Mouse (Mus musculus) CH12.LX (cell line): ENCODE measurements at regions not wholly inside any gene's neighbourhood (a gene's known extent, or its start where the extent isn't known, plus 50 kb on each side); places are given as distances from the start of the nearest gene placed in this dataset.

ENCODE experiments used
- DNase-seq: peaks from one replicate; pipeline ENCODE4 v3.0.0-alpha.2; 2013; ENCODE audit errors: extremely low read depth
- H3K27ac ChIP-seq: 2 replicates; pipeline ENCODE4 v1.5.1; 2012; ENCODE audit warnings: low read depth, mild to moderate bottlenecking, control low read depth, moderate library complexity; ENCODE audit not compliant: insufficient read depth
- H3K27me3 ChIP-seq: replicated peaks from 2 replicates; pipeline ENCODE3; 2012; ENCODE audit warnings: inconsistent platforms
- H3K36me3 ChIP-seq, 2 experiments: replicated peaks in 1 of 2; 2 replicates each; pipeline versions ENCODE3 to v1.6.1; 2012; ENCODE audit warnings: inconsistent platforms in 1 of 2, low read length in 1 of 2, mild to moderate bottlenecking in 1 of 2, mixed read lengths in 1 of 2, moderate library complexity in 1 of 2; ENCODE audit not compliant: control insufficient read depth in 1 of 2, insufficient read depth in 1 of 2
- H3K4me1 ChIP-seq, 2 experiments: 2 replicates each; pipeline ENCODE4 v1.6.1; 2012; ENCODE audit warnings: inconsistent platforms in 1 of 2, moderate library complexity in 1 of 2; ENCODE audit not compliant: insufficient read depth in 2 of 2, control insufficient read depth in 1 of 2
- H3K4me2 ChIP-seq: 2 replicates; pipeline ENCODE4 v1.6.1; 2012; ENCODE audit warnings: low read depth, mild to moderate bottlenecking, control low read depth; ENCODE audit not compliant: poor library complexity, insufficient read depth, severe bottlenecking
- H3K4me3 ChIP-seq, 3 experiments: fragments of 150-350 bp in 1 of 3; sonication (generic) in 1 of 3; replicated peaks in 1 of 3; 2 replicates each; pipeline versions ENCODE3 to v1.5.1; 2011 to 2012; ENCODE audit warnings: low read depth in 2 of 3, low read length in 2 of 3, mild to moderate bottlenecking in 2 of 3, moderate library complexity in 2 of 3, control low read depth in 1 of 3, improper control_type of control experiment in 1 of 3, inconsistent platforms in 1 of 3, mixed read lengths in 1 of 3; ENCODE audit not compliant: poor library complexity in 1 of 3
- H3K79me2 ChIP-seq: replicated peaks from 2 replicates; pipeline ENCODE4 v1.6.1; 2012; ENCODE audit warnings: mild to moderate bottlenecking, moderate library complexity; ENCODE audit not compliant: control insufficient read depth, poor library complexity, insufficient read depth, severe bottlenecking; ENCODE audit errors: extremely low read depth
- H3K9ac ChIP-seq: 2 replicates; pipeline ENCODE4 v1.6.1; 2012; ENCODE audit warnings: low read depth, mild to moderate bottlenecking, control low read depth, moderate library complexity; ENCODE audit not compliant: insufficient read depth
- H3K9me3 ChIP-seq: replicated peaks from 2 replicates; pipeline ENCODE3; 2012; ENCODE audit warnings: low read length, inconsistent platforms, mixed read lengths
- BHLHE40 ChIP-seq: IDR thresholded peaks from 2 replicates; pipeline ENCODE4 v1.6.1; 2011; ENCODE audit warnings: mild to moderate bottlenecking, low read depth, low read length, improper control_type of control experiment
- CHD1 ChIP-seq: IDR thresholded peaks from 2 replicates; pipeline ENCODE4 v1.6.1; 2012; ENCODE audit warnings: low read depth, low read length, improper control_type of control experiment, inconsistent platforms
- CHD2 ChIP-seq: IDR thresholded peaks from 2 replicates; pipeline ENCODE4 v1.6.1; 2011; ENCODE audit warnings: low read length, improper control_type of control experiment
- CTCF ChIP-seq, 2 experiments: IDR thresholded peaks in 1 of 2; conservative IDR thresholded peaks in 1 of 2; 2 replicates each; pipeline ENCODE4 v1.5.1; 2011 to 2012; ENCODE audit warnings: low read depth in 2 of 2, low read length in 2 of 2, improper control_type of control experiment in 1 of 2, inconsistent platforms in 1 of 2, mild to moderate bottlenecking in 1 of 2, moderate library complexity in 1 of 2
- E2F4 ChIP-seq: IDR thresholded peaks from 2 replicates; pipeline ENCODE4 v1.6.1; 2011; ENCODE audit warnings: low read depth, low read length, improper control_type of control experiment; ENCODE audit not compliant: insufficient replicate concordance
- ELF1 ChIP-seq: IDR thresholded peaks from 2 replicates; pipeline ENCODE4 v1.6.1; 2014; ENCODE audit warnings: low read depth, mild to moderate bottlenecking, inconsistent platforms, low read length, improper control_type of control experiment
- EP300 ChIP-seq: IDR thresholded peaks from 2 replicates; pipeline ENCODE4 v1.6.1; 2011; ENCODE audit warnings: low read length, improper control_type of control experiment
- ETS1 ChIP-seq: conservative IDR thresholded peaks from 2 replicates; pipeline ENCODE4 v1.6.1; 2012; ENCODE audit warnings: low read depth, mild to moderate bottlenecking, inconsistent platforms, low read length, improper control_type of control experiment, moderate library complexity
- GABPA ChIP-seq: IDR thresholded peaks from 2 replicates; pipeline ENCODE4 v1.6.1; 2012; ENCODE audit warnings: low read depth, low read length, improper control_type of control experiment, inconsistent platforms; ENCODE audit not compliant: insufficient replicate concordance
- HCFC1 ChIP-seq: IDR thresholded peaks from 2 replicates; pipeline ENCODE4 v1.6.1; 2012; ENCODE audit warnings: low read depth, mild to moderate bottlenecking, inconsistent platforms, low read length, improper control_type of control experiment
- IRF4 ChIP-seq: IDR thresholded peaks from 2 replicates; pipeline ENCODE4 v1.6.1; 2014; ENCODE audit warnings: low read depth, mild to moderate bottlenecking, inconsistent platforms, low read length, improper control_type of control experiment
- JUN ChIP-seq: IDR thresholded peaks from 2 replicates; pipeline ENCODE4 v1.6.1; 2011; ENCODE audit warnings: low read depth, mild to moderate bottlenecking, low read length, improper control_type of control experiment, moderate library complexity; ENCODE audit not compliant: insufficient read depth
- JUND ChIP-seq: conservative IDR thresholded peaks from 2 replicates; pipeline ENCODE4 v1.6.1; 2011; ENCODE audit warnings: low read depth, low read length, improper control_type of control experiment
- KAT2A ChIP-seq: IDR thresholded peaks from 2 replicates; pipeline ENCODE4 v1.6.1; 2012; ENCODE audit warnings: low read length, improper control_type of control experiment, inconsistent platforms; ENCODE audit not compliant: insufficient replicate concordance
- MAFK ChIP-seq: IDR thresholded peaks from 2 replicates; pipeline ENCODE4 v1.6.1; 2011; ENCODE audit warnings: low read length, improper control_type of control experiment; ENCODE audit not compliant: insufficient replicate concordance
- MAX ChIP-seq: IDR thresholded peaks from 2 replicates; pipeline ENCODE4 v1.6.1; 2011; ENCODE audit warnings: low read length, improper control_type of control experiment
- MAZ ChIP-seq: IDR thresholded peaks from 2 replicates; pipeline ENCODE4 v1.6.1; 2012; ENCODE audit warnings: low read depth, mild to moderate bottlenecking, inconsistent platforms, low read length, improper control_type of control experiment, moderate library complexity
- MEF2A ChIP-seq: IDR thresholded peaks from 2 replicates; pipeline ENCODE4 v1.6.1; 2014; ENCODE audit warnings: low read depth, mild to moderate bottlenecking, inconsistent platforms, low read length, improper control_type of control experiment, borderline replicate concordance
- MXI1 ChIP-seq: IDR thresholded peaks from 2 replicates; pipeline ENCODE4 v1.6.1; 2011; ENCODE audit warnings: mild to moderate bottlenecking, low read depth, low read length, improper control_type of control experiment
- MYC ChIP-seq: IDR thresholded peaks from 2 replicates; pipeline ENCODE4 v1.6.1; 2011; ENCODE audit warnings: low read depth, mild to moderate bottlenecking, improper control_type of control experiment, low read length
- NELFE ChIP-seq: IDR thresholded peaks from 2 replicates; pipeline ENCODE4 v1.6.1; 2011; ENCODE audit warnings: low read depth, low read length, improper control_type of control experiment
- NRF1 ChIP-seq: IDR thresholded peaks from 2 replicates; pipeline ENCODE4 v1.6.1; 2014; ENCODE audit warnings: low read depth, mild to moderate bottlenecking, inconsistent platforms, low read length, improper control_type of control experiment, moderate library complexity
- PAX5 ChIP-seq: IDR thresholded peaks from 2 replicates; pipeline ENCODE4 v1.6.1; 2012; ENCODE audit warnings: low read length, inconsistent platforms, mixed read lengths
- POLR2A ChIP-seq: IDR thresholded peaks from 2 replicates; pipeline ENCODE4 v1.6.1; 2011; ENCODE audit warnings: low read depth, mild to moderate bottlenecking, improper control_type of control experiment, low read length
- POLR2AphosphoS2 ChIP-seq: IDR thresholded peaks from 2 replicates; pipeline ENCODE4 v1.6.1; 2011; ENCODE audit warnings: low read depth, low read length, improper control_type of control experiment
- RAD21 ChIP-seq: IDR thresholded peaks from 2 replicates; pipeline ENCODE4 v1.6.1; 2011; ENCODE audit warnings: low read depth, mild to moderate bottlenecking, low read length, improper control_type of control experiment, moderate library complexity
- RCOR1 ChIP-seq: conservative IDR thresholded peaks from 2 replicates; pipeline ENCODE4 v1.6.1; 2012; ENCODE audit warnings: low read depth, mild to moderate bottlenecking, inconsistent platforms, low read length, improper control_type of control experiment
- SIN3A ChIP-seq: IDR thresholded peaks from 2 replicates; pipeline ENCODE4 v1.6.1; 2012; ENCODE audit warnings: low read length, improper control_type of control experiment, inconsistent platforms
- SMC3 ChIP-seq: IDR thresholded peaks from 2 replicates; pipeline ENCODE4 v1.6.1; 2011; ENCODE audit warnings: low read depth, low read length, improper control_type of control experiment
- TBP ChIP-seq: conservative IDR thresholded peaks from 2 replicates; pipeline ENCODE4 v1.6.1; 2011; ENCODE audit warnings: low read depth, low read length, improper control_type of control experiment
- TCF12 ChIP-seq: IDR thresholded peaks from 2 replicates; pipeline ENCODE4 v1.6.1; 2014; ENCODE audit warnings: low read depth, mild to moderate bottlenecking, inconsistent platforms, low read length, improper control_type of control experiment
- UBTF ChIP-seq: IDR thresholded peaks from 2 replicates; pipeline ENCODE4 v1.6.1; 2012; ENCODE audit warnings: low read depth, mild to moderate bottlenecking, inconsistent platforms, low read length, improper control_type of control experiment, moderate library complexity
- USF1 ChIP-seq: IDR thresholded peaks from 2 replicates; pipeline ENCODE4 v1.6.1; 2014; ENCODE audit warnings: low read depth, mild to moderate bottlenecking, inconsistent platforms, low read length, improper control_type of control experiment
- USF2 ChIP-seq: conservative IDR thresholded peaks from 2 replicates; pipeline ENCODE4 v1.6.1; 2011; ENCODE audit warnings: low read depth, low read length, improper control_type of control experiment
- ZC3H11A ChIP-seq: IDR thresholded peaks from 2 replicates; pipeline ENCODE4 v1.6.1; 2012; ENCODE audit warnings: low read depth, mild to moderate bottlenecking, inconsistent platforms, low read length, improper control_type of control experiment
- ZKSCAN1 ChIP-seq: IDR thresholded peaks from 2 replicates; pipeline ENCODE4 v1.6.1; 2012; ENCODE audit warnings: low read depth, inconsistent platforms, low read length, improper control_type of control experiment, borderline replicate concordance
- ZMIZ1 ChIP-seq: IDR thresholded peaks from 2 replicates; pipeline ENCODE4 v1.6.1; 2012; ENCODE audit warnings: low read depth, mild to moderate bottlenecking, inconsistent platforms, low read length, improper control_type of control experiment
- ZNF384 ChIP-seq: IDR thresholded peaks from 2 replicates; pipeline ENCODE4 v1.6.1; 2012; ENCODE audit warnings: low read depth, low read length, improper control_type of control experiment, inconsistent platforms
- dilution Hi-C: fragments of 300-500 bp; cut with MboI; formaldehyde crosslinking; loops from 2 replicates; pipeline ENCODE4 v1.14.3; 2020; ENCODE audit warnings: low sequenced_read_pairs; ENCODE audit not compliant: extremely low pct_unique_long_range_greater_than_20kb, extremely low pct_ligation_motif_present
- in situ Hi-C: fragments of 300-500 bp; cut with MboI; formaldehyde crosslinking; loops from 3 replicates; pipeline ENCODE4 v1.14.3; 2019; ENCODE audit warnings: low sequenced_read_pairs, low pct_ligation_motif_present, low pct_unique_long_range_greater_than_20kb, mixed read lengths

GRCm38 (mm10) chr10:66932544-66932943 lies 163.4 kb upstream of the Jmjd1c start:
- Histone ChIP-seq H3K4me1 (peaks cover 8 to 60% of the 10 kb centered on the region in 2 experiments), H3K4me3 (no peak overlapping the region), H3K27ac (0 out of 2 replicates have a peak overlapping the region, but pooled peaks have one; percentile 19), H3K36me3 (no peaks in the 10 kb centered on the region), H3K9me3 (no peaks in the 10 kb centered on the region), H3K79me2 (no peaks in the 10 kb centered on the region), H3K27me3 (no peaks in the 10 kb centered on the region), H3K4me2 (no peak overlapping the region; the same call in 1 of the 2 replicates), H3K9ac (peak overlapping the region; percentile 9; the same call in 1 of the 2 replicates)
- dilution Hi-C loops (no loop called here), in situ Hi-C loops (no loop called here)
- DNase-seq: peak; percentile 76
- TF ChIP-seq TBP: no peak
- TF ChIP-seq HCFC1: peak; percentile 18; the same call in 1 of the 2 replicates
- TF ChIP-seq ETS1: peak; percentile 46
- TF ChIP-seq POLR2A: peak; percentile 34; the same call in 1 of the 2 replicates
- 0 out of 2 replicates have a peak, but pooled peaks have one; percentile 15 for TF ChIP-seq MAX
- TF ChIP-seq ZKSCAN1: no peak
- no peak for TF ChIP-seq UBTF
- no peak; the same call in 1 of the 2 replicates for TF ChIP-seq JUN
- peak; percentile 73 for TF ChIP-seq EP300
- no peak for TF ChIP-seq ZC3H11A
- TF ChIP-seq MAFK: no peak
- no peak for TF ChIP-seq GABPA
- no peak for TF ChIP-seq KAT2A
- no peak for TF ChIP-seq ZMIZ1
- no peak for TF ChIP-seq MXI1
- TF ChIP-seq TCF12: no peak
- no peak for TF ChIP-seq RAD21
- TF ChIP-seq NRF1: no peak
- TF ChIP-seq ZNF384: peak; percentile 87
- TF ChIP-seq JUND: peak; percentile 39
- TF ChIP-seq USF2: no peak
- TF ChIP-seq PAX5: no peak
- 0 out of 2 replicates have a peak, but pooled peaks have one; percentile 47 for TF ChIP-seq ELF1
- no peak for TF ChIP-seq CTCF (conservative IDR thresholded peaks at IDR 0.05 in 1 of 2, IDR thresholded peaks at IDR 0.05 in 1 of 2; ENCODE audit: low read depth in 2 of 2, low read length in 2 of 2)
- TF ChIP-seq RCOR1: 0 out of 2 replicates have a peak, but pooled peaks have one; percentile 19
- TF ChIP-seq NELFE: no peak
- 0 out of 2 replicates have a peak, but pooled peaks have one; percentile 21 for TF ChIP-seq CHD2
- no peak; the same call in 1 of the 2 replicates for TF ChIP-seq MEF2A
- no peak for TF ChIP-seq SMC3
- TF ChIP-seq USF1: no peak
- no peak for TF ChIP-seq MYC
- peak; percentile 59; the same call in 1 of the 2 replicates for TF ChIP-seq SIN3A
- peak; percentile 83 for TF ChIP-seq IRF4
- TF ChIP-seq POLR2AphosphoS2: no peak
- no peak for TF ChIP-seq MAZ
- TF ChIP-seq CHD1: no peak
- no peak for TF ChIP-seq E2F4
- TF ChIP-seq BHLHE40: peak; percentile 59
